Mouse (Mus musculus) cerebellum, postnatal 4 days (tissue): Measurements from ENCODE around the gene Psmd12.

Source experiments
- DNase-seq, 2 experiments: peaks; one replicate each; pipeline ENCODE4 v3.0.0; 2022; ENCODE audit warnings: low spot score in 2 of 2, mixed read lengths in 1 of 2

Psmd12 gene

DNA sequence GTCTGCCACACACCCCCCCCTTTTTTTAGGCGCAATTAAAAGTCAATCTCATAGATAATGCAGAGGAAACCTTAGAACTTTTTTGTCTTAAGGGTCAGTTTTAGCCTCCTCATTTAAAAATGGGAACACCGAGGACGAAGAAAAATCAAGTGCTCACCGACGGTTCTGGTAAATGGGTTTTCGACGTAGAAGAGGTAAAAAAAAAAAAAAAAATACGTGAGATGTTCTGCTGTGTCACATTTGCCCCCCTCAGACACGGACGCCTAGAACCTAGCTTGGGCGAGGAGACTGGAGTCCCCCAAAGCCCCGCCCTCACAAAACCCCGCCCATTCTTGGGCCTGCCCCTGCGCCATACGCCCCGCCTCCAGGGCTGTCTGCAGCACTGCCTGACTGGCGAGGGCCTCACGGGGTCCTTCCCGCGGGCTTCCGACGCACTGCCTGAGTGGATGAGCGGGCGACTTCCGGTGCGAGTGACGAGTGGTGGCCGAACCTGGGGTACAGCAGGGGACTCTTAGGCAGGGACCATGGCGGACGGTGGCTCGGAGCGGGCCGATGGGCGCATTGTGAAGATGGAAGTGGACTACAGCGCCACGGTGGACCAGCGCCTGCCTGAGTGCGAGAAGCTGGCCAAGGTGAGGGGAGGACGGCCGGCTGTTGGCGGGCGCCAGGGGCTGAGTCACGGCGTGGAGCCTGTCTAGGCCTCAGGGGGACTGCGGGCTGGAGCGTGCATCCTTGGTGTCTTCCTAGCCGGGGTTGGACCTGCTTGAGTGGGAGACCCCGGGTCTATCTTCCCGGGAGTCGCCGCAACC is at the start of gene Psmd12:
Gene Psmd12, plus strand, starts transcription at position 432 of the 809 bp plus-strand sequence.
- peak; percentile 87 to 95 for DNase-seq

DNA sequence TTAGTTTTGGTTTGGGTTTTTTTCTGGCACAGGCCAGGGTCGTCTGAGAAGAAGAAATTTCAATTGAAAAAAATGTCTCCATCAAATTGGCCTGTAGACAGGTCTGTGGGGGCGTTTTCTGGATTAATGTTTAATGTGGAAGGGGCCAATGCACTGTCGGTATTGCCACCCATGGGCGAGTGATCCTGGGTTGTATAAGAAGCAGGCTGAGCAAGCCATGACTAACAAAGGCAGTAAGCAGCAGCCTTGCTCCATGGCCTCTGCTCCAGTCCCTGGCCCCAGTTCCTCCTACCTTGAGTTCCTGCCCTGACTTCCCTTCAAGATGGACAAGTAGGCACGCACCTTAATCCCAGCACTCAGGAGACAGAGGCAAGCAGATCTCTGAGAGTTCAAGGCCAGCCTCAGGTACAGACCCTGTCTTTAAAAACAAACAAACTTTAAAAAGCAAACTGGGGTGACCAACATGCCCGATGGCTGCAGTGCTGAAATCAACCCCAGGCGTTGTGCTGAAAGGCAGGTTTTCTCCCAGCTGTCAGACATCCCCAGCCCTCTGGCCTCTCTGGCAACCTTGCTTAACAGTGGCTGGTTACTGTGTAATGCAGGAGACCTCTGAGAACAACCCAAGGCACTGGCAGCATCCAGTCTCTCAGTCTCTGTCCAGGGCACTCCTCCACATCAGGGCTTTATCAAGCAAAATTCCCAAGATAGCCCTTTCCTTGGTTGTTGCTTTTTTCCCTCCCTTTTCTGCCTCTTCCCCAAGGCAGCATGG is 47.9 kb upstream of the Psmd12 start:
- DNase-seq: no peak

GRCm38 (mm10) chr11:107435776-107436449 is 43.4 kb upstream of the Psmd12 start:
- no peak for DNase-seq

GRCm38 (mm10) chr11:107437723-107438122 is 41.6 kb upstream of the Psmd12 start:
- no peak for DNase-seq

GRCm38 (mm10) chr11:107438140-107438539 is 41.1 kb upstream of the Psmd12 start:
- DNase-seq: no peak

DNA sequence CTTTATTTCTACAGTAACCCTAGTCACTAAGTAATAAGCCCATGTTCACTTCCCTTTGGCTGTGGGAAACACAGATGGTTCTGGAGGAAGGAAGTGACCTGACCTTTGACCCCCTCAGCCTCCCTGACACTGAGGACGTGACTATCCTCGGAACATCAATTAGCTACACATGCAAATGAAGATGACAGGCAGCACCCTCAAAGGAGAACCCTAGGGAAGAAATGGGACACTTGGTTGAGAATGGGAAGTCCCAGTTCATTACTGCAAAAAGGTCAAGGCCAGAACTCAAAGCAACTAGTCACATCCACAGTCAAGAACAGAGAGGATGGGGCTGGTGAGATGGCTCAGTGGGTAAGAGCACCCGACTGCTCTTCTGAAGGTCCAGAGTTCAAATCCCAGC is 38.2 kb upstream of the Psmd12 start:
- DNase-seq: no peak

DNA sequence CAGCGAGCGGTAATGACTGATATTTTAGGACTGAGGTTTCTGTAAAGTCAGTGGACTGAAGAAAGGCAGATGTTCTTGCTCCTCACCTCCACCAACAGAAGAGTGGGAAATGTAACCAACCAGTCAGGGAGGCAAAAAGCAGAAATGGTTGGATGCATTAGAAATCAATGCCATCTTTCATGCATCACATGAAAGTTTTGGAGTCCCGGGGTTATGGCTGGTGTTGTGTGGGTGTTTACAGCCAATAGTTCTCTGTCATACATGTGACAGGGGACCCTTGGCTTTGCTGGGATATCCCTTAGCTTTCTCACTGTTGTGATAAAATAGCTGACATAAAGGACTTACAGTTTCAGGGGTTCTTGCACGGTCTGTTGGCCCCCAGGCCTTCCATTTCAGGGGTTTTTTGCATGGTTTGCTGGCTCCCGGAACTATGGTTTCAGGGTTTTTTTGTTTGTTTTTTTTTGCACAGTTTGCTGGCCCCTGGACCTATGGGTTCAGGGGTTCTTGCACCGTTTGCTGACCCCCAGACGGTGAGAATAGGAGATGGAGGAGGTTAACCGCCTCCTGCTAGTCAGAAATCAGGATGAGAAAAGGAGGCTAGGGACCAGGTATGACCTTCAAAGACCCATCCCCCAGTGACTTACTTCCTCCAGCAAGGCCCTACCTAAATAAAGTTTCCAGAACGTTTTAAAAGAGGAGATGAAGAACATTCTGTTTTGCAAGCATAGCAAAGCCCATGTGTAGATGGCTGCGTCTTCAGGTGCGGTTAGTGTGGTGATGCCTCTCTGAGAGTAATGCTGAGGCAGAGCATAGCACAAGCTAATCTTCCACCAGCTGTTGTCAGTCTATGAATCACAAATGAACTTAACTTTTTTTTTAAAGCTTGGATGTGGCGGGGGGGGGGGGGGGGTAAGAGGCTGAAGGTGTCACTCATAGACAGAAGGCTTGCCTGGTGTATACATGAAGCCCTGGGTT is 35.9 kb upstream of the Psmd12 start:
- no peak for DNase-seq

DNA sequence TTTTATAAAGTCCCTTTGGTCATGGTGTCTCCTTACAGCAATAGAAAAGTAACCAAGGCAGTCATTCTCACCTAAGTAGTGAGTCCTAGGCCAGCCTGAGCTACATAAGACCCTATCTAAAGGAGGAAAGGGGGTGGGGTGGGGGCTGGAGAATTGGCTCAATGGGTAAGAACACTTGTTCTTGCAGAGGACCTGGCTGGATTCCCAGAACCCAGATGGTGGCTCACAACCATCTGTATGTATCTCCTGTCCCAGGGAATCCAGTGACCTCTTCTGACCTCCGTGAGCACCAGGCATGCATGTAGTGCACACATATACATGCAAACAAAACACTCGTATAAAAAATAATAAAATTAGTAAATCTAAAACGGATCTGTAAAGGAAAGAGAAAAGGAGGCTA is 33.6 kb upstream of the Psmd12 start:
- DNase-seq: peak in 1 of 2 experiments; percentile 81

DNA sequence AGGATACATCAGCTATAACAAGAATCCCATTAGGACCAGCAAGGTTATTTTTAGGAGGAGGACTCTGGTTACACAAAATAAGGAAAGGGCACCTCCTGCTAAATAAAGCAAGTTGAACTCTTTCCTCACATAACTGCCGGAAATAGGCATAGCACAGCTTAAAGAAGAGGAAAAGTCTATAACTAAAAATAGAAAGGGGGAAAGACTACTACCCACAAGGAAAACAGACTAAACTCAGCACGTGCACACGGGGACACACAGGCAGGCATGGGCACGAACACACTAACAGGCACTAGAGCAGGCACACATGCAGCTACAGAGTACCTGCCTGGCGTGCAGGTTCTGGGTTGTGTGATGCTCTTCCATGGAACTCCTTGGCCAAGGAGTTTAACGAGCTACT is 32.6 kb upstream of the Psmd12 start:
- no peak for DNase-seq

DNA sequence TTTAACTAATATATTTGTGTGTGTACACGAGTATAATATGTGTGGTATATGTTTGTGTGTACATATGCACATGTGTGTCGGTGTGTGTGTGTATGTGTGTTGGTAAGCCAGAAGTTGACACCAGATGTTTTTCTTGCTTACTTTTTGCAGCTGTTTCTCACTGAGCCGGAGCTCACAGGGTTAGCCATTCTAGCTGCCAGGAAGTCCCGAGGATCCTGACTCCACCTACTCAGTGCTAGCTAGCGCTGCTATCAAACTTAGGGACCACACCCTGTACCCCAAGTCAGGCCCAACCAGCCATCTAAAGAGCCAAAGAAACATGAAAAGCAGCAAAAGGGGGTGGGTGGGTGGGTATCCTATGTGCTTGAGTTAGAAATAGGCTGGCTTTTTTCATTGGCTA is 31.9 kb upstream of the Psmd12 start:
- DNase-seq: no peak

GRCm38 (mm10) chr11:107447915-107448314 is 31.4 kb upstream of the Psmd12 start:
- DNase-seq: no peak

DNA sequence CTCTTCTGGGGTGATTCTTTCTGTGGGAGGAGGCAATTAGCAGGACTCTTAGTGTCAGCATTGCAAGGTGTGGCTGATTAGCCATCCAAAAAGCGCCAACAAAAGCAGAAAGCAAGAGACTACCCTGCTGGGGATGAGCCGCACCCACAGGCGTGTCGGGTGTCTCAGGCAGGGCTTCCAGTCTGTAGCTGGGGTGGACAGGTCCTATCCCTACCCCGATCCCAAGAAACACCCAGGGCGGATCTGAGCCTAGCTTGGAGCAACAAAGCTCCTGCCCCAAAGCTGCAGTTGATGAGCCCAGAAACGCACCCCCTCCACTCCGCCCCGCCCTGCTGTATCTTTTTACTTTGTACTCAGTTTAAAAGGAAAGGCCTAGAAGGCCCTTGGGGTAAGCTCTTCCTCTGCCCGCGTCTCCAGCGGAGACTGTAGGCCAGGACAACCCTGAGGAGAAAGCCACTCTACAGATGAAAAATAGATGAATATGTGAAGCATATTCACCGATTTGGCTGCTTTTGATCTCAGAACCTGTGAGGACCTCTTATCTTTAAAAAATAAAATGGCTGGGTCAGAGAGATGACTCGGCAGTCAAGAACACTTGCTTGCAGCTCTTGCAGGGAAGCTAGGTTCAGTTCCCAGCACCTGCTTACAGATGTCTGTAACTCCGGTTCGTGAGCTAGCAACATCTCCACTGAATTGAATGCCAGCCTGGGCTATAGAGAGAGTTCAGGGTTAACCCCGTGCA is 29.9 kb upstream of the Psmd12 start:
- no peak for DNase-seq

GRCm38 (mm10) chr11:107450097-107450496 is 29.2 kb upstream of the Psmd12 start:
- DNase-seq: no peak

DNA sequence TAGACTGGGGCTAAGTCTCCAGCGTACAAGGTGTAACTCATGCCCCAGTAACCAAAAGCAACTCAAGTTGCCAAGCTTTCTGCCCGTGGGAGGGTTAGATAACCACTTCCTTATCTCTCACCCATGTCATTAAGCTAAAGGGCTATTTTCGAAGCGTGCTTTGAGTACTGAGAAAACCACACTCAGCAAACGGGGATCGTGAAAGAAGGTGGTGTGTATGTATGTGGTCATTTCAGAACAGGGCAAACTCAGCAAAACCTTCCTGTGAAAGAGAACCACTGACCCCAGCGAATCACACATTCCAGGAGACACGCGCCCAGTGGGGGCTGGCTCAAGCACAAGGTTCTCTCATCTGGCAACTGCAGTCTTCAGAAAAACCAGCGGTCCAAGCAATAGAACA is 28.2 kb upstream of the Psmd12 start:
- no peak for DNase-seq

DNA sequence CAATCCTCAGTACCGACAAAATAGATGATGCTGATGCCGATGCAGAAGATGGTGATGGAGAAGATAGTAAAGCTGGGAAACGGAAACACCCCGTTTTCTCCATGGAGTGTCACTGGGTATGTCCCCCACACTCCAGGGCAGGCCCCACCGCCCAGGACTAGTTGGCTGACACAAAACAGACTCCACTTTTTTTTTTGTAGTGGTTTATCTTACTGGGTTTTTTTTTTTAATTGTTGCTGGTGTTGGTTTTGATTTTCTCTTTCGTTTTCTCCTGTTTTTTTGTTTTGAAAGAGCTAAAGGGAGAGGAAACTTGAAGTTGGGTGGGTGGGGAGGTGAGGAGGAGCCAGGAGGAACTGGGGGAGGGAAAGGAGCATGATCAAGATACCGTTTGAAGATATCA is 27.2 kb upstream of the Psmd12 start:
- no peak for DNase-seq

- DNase-seq: no peak
Observed at GRCm38 (mm10) chr11:107454546-107455462, 24.5 kb upstream of the Psmd12 start.

DNA sequence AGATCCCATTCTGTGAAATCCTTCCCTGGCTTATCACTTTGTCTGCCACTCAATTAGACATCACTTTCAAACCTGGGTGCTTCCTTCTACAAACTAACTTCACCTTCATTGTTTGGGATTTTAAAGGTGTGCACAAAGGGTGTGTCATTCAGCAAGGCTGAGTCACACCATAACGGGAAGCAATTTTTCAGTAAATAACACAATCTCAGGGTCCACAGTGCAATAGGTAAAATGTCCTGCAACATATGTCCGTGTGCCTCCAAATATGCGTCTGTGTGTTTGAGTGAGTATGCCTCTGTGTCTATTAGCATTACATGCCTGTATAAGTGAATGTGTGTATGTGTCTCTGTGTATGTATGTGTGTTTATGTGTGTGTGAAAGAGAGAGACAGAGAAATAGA is 22.0 kb upstream of the Psmd12 start:
- DNase-seq: no peak

DNA sequence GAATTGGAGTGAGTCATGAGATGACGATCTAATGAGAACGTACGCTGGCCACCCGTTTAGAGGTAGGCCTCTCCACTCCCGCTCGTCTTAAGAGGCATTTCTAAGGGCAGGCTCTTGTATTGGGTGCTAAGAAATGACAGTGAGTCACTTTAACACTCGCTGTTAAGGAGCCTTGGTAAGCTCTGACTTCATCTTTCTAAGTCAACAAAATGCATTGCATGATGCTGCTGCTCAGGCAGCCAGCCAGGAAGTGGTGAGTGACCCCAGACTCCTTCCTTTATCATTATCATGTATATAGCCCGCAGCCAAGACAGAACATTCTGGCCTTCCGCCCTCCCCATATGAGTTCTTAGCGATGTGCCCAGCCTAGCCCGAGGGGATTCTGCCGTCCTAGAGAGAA is 21.0 kb upstream of the Psmd12 start:
- no peak for DNase-seq

- no peak for DNase-seq
Observed at GRCm38 (mm10) chr11:107458986-107459385, 20.3 kb upstream of the Psmd12 start.

- DNase-seq: no peak
Observed at GRCm38 (mm10) chr11:107459828-107460227, 19.5 kb upstream of the Psmd12 start.
